Mouse (Mus musculus): ENCODE measurements around the gene Polr3gl.

Polr3gl gene

DNA sequence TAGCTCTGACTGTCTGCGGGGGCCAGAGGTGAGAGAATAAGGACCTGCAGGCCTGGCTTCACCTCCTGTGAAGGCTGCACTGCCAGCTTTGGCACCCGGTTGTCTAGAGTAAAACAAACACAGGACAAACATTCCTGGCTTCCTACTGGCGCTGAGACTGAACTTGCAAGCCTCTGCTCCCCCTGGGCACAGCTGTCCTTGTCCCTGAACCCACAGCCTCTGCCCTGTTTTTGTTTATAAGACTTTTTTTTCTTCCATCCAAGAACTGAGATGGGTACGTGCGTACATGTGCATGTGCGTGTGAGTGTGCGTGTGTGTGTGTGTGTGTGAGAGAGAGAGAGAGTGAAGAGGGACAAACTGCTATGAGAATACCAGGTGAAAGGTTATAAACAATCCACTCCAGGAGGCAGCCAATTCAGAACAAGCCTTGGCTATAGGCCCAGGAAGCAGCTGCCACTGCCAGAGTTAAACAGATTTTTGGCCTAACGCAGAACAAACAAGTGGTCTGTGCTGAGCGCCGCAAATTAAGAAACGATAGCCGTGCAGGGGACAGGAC lies 38.9 kb downstream of the Polr3gl start:
- DNase-seq = peak; percentile 90 to 91

DNA sequence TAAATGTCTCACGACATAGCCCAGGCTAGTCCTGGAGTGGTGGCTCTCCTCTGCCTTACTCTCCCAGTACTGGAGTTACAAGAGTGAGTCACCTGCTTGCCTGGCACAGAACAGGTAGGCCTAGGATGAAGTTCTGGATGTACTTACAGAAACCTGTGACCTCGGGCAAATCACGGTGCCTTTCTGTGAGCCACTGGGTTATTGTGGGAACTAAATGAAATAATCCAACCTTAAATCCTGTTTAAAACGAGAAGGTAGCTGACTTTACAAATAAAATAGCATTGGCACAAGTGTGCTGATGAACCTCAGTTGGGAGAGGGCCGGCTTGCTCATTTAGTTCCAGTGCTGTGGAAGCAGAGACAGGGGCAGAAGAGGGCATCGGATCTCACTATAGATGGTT lies 39.7 kb downstream of the Polr3gl start:
- peak in 1 of 2 experiments; percentile 31 for DNase-seq

DNA sequence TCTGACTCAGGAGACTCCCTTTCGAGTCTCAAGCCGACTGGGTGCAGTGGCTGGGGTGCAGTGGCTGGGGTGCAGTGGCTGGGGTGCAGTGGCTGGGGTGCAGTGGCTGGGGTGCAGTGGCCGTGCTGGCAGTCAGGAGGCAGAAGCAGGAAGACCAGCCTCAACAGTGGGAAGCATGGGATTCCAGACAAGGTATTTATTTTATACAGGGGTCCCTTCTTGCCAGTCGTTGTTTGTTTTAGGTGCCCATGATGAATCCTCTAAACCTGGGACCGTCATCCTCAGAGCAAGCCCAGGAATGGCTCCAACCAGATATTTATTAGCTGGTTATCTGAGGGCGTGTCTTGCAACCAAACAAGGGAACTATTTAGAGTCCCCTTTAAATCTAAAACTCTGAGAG lies 40.4 kb downstream of the Polr3gl start:
- DNase-seq = no peak

DNA sequence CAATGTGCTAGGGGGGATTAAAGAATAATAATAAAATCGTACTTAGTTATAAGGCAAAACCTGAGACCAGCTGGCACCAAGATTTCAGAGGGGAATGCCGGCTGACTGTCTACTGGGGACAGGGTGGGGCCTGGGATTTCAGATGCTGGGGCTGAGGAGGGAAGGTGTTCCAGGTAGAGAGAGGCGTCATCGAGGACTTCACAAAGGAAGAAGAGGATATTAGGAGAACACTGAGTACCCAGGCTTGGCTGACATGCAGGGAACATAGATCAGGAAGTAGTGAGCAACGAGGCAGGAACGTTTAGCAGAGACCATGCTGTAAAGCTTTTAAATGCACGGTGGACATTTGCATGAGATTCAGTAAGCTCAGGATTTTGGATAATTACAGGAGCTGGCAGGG lies 42.1 kb downstream of the Polr3gl start:
- DNase-seq = no peak

DNA sequence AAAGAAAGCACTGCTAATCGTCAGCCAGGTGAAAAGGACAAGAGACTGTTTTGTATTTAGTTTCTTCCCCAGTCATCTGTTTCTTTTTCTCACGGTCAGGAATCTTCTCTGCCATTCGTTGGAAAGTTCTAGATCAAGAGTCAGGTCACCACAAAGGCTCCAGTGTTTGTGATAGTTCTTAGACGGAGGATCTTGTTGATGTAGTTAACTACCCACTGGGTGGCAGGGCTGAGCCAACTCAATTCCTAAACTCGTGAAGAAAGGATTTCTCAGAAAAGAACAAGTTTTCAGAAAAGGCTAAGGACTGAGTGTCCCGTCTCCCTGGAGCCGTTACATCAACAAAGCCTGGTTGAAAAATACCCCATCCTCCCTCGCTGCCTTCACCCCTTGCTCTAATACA lies 42.8 kb downstream of the Polr3gl start:
- peak in 1 of 2 experiments; percentile 82 for DNase-seq

DNA sequence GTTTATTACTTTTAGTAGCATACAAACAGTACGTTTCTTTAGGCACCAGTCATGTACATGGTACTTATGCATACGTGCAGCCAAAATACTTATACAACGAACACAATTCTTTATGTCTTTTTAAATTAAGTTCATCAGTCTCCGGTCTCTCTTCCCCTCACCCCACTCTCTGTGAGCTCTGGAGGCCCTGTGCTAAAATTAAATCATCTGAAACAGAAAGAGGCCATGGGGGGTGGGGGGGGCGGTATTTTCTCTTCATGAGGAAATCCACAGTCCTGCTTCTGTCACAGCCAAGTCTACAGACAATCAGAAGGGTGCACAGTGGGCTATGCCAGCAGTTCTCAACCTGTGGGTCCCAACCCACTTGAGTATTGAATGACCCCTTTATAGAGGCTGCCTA lies 44.6 kb downstream of the Polr3gl start:
- no peak for DNase-seq

DNA sequence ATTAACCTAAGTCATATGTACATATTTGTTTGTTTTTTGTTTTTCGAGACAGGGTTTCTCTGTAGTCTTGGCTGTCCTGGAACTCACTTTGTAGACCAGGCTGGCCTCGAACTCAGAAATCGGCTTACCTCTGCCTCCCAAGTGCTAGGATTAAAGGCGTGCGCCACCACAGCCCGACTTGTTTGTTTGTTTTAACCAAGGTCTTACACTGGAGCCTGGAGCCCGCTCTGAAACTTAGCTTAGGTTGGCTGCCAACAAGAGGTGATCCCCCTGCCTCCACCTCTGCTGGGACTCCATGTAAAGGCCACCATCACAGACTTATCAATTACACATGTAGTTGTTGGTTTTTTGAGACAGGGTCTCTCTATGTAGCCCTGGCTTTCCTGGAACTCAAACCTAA lies 45.2 kb downstream of the Polr3gl start:
- no peak for DNase-seq

DNA sequence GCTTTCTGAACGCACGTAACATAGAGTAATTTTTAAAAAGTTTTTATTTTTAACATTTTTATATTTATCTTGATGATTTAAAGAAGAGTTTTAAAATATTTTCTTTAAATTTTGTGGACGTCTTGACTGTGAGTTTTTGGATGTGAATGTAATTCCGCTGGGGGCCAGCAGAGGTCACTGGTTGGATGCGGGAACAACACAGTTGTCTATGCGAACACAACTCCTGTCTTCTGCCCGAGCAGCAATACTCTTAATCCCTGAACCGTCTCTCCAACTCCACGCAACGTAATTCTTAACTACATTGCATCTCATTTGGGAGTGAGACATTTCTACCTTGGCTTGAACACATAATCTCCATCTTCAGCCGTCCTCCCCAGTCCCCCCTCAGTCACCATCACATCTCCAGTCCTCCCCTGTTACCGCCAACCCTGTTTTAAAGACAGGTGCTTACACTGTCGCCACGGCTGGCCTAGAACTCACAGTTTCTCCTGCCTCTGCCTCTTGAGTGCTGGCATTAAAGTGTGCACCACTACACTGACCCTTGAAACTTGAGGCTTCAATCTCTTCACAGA lies 46.5 kb downstream of the Polr3gl start:
- peak in 1 of 2 experiments; percentile 82 for DNase-seq

DNA sequence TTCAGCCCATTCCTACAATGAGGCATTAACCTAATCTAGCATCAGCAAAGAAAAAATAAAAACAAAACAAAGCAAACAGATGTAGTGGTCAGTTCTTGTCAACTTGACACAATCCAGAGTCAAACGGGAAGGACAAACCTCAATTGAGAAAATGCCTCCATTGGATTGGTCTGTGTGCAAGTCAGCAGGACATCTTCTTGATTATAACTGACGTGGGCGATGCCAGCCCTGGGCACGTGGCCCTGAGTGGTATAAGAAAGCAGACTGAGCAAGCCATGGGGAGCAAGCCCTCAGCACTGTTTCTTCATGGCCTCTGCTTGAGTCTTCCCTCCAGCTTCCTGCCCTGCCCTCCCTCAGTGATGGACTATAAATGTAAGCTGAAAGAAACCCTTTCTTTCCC lies 47.1 kb downstream of the Polr3gl start:
- DNase-seq = no peak

DNA sequence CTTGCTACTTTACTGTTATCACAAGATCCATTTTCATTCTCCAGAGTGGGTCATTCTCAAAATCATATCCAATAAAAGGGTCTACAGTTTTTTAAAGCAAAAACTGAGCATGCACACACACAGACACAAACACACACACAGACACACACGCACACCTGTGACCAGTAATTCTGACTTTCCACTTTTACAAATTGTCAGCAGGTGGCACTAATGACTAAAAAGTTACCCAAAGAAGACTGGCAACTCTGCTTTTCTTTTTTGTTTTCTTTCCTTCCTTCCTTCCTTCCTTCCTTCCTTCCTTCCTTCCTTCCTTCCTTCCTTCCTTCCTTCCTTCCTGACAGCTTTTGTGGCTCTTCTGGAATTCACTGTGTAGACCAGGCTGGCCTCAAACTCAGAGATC lies 48.4 kb downstream of the Polr3gl start:
- DNase-seq = no peak

DNA sequence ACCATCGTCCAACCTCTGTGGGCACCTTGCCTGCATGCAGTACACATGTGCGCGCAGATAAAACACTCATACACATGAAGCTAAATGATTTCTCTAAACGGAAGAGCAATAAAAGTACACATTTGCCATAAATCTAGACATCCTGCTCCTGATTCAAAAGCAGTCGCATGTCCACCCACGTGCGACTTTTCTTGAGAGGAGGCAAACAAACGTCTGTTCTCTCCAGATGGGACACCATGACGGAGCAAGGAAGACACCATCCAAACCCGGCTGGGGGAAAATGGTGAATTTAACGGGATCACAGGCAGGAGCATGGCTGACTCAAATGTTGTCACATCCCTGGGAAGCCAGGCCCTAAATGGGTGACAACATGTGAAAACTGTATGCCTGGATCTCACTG lies 50.6 kb downstream of the Polr3gl start:
- DNase-seq = no peak

DNA sequence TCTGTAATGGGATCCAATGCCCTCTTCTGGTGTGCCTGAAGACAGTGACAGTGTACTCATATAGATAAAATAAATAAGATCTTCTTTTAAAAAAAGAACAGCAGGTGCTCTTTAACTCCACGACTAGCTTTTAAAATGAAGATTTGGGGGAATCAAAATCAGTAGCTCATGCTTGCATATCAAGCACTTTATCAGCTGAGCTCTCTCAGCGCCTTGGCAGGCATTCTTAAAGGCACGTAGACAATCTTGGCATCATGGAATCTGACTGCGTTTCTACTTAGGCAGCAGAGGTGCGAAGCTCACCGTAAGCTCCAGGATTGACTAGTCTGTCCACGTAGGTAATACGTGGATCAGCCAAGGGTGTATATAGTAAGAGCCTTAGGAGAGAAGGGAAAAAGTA lies 51.4 kb downstream of the Polr3gl start:
- no peak for DNase-seq

DNA sequence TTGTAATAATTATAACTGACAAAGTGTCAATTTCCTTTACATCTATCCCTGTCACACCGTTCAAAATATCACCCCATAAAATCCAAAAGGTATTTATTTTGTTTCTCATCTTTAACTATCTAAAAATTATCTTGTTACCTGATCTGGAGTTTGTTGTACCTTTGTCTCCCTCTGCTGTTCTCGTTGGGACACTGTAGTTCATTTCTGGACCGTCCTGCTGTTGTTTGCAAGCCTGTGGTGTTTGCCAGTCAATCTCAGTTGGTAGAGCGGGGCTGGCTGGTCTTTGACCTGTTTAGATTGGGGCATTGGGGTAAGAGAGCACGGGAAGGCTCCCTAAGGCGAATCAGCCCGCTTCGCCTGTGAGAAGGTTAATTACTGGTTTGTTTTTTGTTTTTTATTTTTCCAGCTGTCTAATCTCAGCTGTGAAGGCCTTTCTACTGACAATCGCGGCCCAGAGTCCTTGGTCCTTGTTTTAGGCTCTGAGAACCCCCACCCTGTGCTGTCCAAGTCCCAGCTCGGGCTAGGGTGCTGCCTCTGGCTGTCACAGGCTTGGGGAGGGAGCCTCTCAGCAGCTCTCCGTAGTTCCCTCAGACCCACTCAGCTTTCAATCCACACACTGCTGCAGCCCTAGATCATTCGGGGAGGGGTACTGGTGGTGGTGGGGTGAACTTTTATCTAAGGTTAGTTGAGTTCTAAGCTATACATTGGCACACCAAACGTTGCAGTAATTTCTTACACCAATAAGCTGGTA lies 52.5 kb downstream of the Polr3gl start:
- DNase-seq = no peak

DNA sequence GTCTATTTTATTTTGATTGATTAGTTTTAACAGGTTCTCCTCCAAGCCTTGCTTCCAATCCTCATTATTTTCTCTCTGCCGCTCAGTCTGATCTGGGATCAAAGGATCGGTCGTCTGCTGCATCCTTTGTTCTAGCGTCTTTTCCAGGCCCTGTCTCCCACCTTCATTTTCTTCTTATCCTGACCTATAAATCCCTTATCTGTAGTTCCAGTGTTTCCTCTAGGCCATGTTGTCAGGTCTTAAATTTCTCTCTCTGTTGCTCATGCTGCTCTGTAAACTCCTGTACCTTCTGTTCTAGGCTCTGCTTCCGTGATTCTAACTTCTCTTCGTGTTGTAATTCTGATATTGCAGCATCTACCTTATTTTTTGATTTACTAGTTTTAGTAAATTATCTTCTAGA lies 53.2 kb downstream of the Polr3gl start:
- no peak for DNase-seq

DNA sequence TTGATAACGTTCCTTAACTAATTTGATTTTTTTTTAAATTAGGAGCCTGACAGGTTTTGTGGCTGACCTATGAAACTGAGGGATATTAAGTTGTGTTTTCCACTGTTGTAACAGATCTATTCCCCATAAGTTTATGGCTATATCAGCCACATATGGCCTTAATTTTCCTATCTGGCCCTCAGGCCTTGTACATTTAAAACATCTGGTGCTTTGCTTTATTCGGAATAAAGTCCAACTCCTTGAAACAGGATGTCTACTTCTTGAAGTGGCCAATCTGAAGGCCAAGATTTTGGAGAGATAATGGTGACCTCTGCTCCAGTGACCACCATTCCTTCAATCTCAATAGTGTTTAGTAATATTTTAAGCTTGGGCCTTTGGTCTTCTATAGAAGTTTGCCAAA lies 54.7 kb downstream of the Polr3gl start:
- DNase-seq = no peak

DNA sequence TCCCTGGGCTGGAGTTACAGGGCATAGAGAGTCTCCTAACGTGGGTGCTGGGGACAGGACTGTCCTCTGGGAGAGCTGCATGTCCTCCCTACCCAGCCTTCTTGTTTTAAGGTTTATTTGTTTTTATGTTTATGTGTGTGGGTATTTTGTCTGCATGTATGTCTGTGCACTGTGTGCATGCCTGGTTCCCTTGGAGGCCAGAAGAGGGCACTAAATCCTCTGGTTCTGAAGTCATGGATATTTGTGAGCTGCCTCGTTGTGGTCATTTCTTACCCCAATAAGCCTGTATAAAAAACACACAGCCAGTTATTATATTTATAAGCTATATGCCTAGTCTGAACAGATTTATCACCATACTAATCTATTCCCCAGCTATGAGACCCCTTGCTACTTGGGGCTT lies 59.7 kb downstream of the Polr3gl start:
- DNase-seq = no peak

DNA sequence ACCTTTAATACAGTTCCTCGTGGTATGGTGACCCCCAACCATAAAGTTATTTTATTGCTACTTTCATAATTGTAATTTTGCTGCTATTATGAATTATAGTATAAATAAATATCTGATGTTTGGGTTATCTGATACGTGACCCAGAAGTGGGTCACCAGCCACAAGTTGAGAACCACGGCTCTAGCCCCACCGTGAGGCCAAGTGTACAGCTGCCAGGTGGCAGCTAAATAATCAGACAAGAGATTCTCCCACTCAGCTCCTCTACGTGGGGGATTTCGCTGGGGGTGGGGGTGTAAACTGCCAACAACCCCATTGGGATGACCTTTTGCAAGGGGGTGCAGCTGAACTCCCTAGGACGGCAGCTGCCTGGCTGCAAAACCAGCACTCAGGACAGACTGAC lies 61.9 kb downstream of the Polr3gl start:
- no peak for DNase-seq

DNA sequence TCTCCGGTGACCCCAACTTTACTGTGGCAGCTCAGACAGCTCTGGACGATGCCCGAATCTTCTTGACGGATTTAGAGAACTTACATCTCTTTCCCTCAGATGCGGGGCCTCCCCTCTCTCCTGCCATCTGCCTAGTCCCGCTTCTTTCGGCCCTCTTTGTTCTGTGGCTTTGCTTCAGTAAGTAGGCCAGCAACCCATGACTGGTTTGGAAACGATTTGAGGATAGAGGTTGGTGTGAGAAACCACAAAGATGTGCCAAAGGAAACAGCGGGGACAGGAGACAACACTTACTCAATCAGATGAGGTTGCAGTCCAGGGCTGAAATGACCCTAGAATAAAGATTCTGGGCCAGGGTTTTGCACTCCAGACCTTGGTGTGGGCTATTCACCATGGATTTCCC lies 65.5 kb downstream of the Polr3gl start:
- no peak for DNase-seq

All from kidney, adult 8-10 months (tissue).